Mouse (Mus musculus) hindbrain, embryonic 15.5 days (tissue): Measurements from ENCODE around the gene Aire. TPM values are rescaled to one million over a fixed set of nuclear protein-coding genes. Genes with fewer than 3 reads are reported as not detected.
"Not testable (repeated sequence)": the region's sequence is repeated elsewhere in the genome, so short reads cannot be mapped to it uniquely, and the experiment has no call there.

Experiments used
- ATAC-seq: fragments of 200-750 bp; cut with Nextera tagmentation; 2 replicates; pipeline ENCODE4 v1.8.0; 2017; ENCODE audit warnings: low read depth, moderate number of reproducible peaks, moderate TSS enrichment; ENCODE audit not compliant: low FRiP score
- H3K27ac ChIP-seq: fragments of 300-500 bp; sonication (generic); replicated peaks from 2 replicates; pipeline ENCODE4 v1.5.1; 2015; ENCODE audit warnings: mild to moderate bottlenecking, inconsistent platforms
- H3K27me3 ChIP-seq: fragments of 300-500 bp; sonication (generic); 2 replicates; pipeline ENCODE4 v1.6.1; 2015; ENCODE audit warnings: control low read depth, inconsistent platforms
- H3K36me3 ChIP-seq: fragments of 300-500 bp; sonication (generic); 2 replicates; pipeline ENCODE4 v1.6.1; 2015; ENCODE audit warnings: control low read depth, inconsistent platforms
- H3K4me1 ChIP-seq: fragments of 300-500 bp; sonication (generic); replicated peaks from 2 replicates; pipeline ENCODE4 v1.6.1; 2015; ENCODE audit warnings: control low read depth, inconsistent platforms
- H3K4me2 ChIP-seq: fragments of 300-500 bp; sonication (generic); 2 replicates; pipeline ENCODE4 v1.6.1; 2015; ENCODE audit warnings: moderate library complexity, mild to moderate bottlenecking, inconsistent platforms
- H3K4me3 ChIP-seq: fragments of 300-500 bp; sonication (generic); 2 replicates; pipeline ENCODE4 v1.5.1; 2015; ENCODE audit warnings: mild to moderate bottlenecking, inconsistent platforms
- H3K9ac ChIP-seq: fragments of 300-500 bp; sonication (generic); 2 replicates; pipeline ENCODE4 v1.6.1; 2015; ENCODE audit warnings: inconsistent platforms
- H3K9me3 ChIP-seq: fragments of 300-500 bp; sonication (generic); 2 replicates; pipeline ENCODE4 v1.6.1; 2016; ENCODE audit warnings: control low read depth, inconsistent platforms
- WGBS: fragments of 180-500 bp; shearing (Covaris S2); methylation state at CpG from one replicate; pipeline ENCODE4 v1.1.7; 2015; 5-methylcytosine and 5-hydroxymethylcytosine counted together
- polyA plus RNA-seq: library from polyadenylated mRNA; unstranded; fragments of >200 nt; fragmentation: Nextera tagmentation; extraction: Ambion mirVana; gene quantifications from 2 replicates; pipeline ENCODE4 v1.2.1, GENCODE M21; 2015

The Aire gene
- polyA plus RNA-seq, 1 experiment from 2014 or later, result 0.51 TPM

DNA sequence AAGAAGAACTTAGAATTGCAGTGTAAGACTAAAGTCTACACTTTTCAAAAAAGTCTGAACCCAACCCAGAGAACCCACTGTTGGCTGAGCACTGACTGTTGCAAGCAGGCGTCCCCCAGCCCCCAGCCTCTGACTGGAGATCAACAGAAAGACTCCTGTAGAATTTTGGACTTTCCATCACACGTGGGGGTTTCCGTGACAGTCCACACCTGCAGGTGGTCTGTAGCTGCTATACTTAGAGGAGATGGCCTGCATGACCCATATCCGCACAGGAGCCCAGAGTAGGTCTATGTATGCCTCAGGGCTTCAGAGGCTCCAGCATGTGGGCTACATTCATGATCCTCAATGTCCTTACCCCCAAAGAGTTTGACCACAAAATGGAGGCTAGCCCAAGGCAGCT lies 3.0 kb upstream of the Aire start:
- Histone ChIP-seq H3K4me2 (no peak overlapping the region), H3K4me3 (no peak overlapping the region), H3K9ac (no peak overlapping the region), H3K36me3 (no peaks in the 10 kb centered on the region), H3K27me3 (no peaks in the 10 kb centered on the region), H3K27ac (no peak overlapping the region), H3K9me3 (no peaks in the 10 kb centered on the region), H3K4me1 (peaks cover 8% of the 10 kb centered on the region)
- no peak for ATAC-seq
- WGBS, result 92% methylated on average over 4 of the region's 4 CpGs

DNA sequence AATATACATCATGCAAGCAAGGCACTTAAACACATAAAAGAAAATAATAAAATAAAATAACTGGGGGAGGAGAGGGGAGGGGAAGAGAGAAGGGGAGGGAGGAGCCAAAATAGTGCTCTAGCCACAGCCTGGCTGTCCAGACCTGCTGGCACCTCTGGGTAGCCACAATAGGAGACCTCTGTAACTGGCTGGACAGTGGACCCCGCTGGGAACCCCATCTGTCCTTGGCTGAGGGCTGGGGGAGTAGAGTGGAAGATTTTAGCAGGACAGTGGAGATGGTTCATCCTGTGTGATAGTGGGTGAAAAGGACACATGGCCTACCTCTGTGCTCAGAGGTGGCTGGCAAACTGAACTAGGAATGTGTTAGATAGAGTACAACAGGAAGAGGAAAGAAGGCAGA lies 1.1 kb upstream of the Aire start:
- H3K9me3 ChIP-seq, result no peaks in the 10 kb centered on the region
- no peak overlapping the region for H3K9ac ChIP-seq
- 81% methylated on average over 1 of the region's 1 CpGs for WGBS
- peaks cover 8% of the 10 kb centered on the region for H3K4me1 ChIP-seq
- H3K4me3 ChIP-seq, result no peak overlapping the region
- H3K27me3 ChIP-seq, result no peaks in the 10 kb centered on the region
- no peak overlapping the region for H3K4me2 ChIP-seq
- no peak for ATAC-seq
- H3K36me3 ChIP-seq, result no peaks in the 10 kb centered on the region
- H3K27ac ChIP-seq, result no peak overlapping the region

DNA sequence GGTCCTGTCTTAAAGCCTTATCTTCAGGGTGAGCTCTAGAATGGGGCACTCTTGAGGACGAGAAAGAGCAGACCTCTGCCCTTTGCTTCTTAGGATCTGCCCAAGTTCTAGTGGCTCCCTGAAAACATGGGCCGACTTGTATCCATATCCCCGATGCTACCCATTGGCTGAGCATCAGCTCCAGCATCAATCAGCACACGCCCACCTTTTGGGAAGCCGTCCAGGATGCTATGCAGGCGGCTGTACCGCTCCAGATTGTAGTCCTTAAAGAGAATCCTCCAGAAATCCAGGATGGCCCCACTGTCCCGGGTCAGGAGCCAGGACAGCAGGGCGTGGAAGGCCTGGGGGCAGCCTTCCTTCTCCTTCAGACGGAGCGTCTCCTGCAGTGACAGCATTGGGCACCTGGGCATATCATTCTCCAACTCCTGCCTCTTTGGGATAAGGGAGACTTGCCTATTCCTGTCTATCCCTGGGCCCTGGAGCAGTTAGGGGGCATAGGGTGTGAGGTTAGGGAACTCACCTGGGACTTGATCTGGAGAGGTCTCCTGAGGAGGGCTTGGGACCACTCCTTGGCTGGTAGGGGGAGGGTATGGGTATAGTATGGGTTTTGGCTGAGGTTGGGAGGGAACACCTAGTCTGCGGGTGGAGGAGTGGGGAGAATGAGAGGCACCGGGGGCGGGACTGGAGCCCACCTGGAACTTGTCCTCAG lies 559 bp downstream of the Aire start:
- no peak overlapping the region for H3K27ac ChIP-seq
- H3K36me3 ChIP-seq, result no peaks in the 10 kb centered on the region
- no peaks in the 10 kb centered on the region for H3K9me3 ChIP-seq
- H3K4me2 ChIP-seq, result peak overlapping the region; percentile 56
- H3K4me1 ChIP-seq, result peaks cover 8% of the 10 kb centered on the region
- no peaks in the 10 kb centered on the region for H3K27me3 ChIP-seq
- H3K4me3 ChIP-seq, result peak overlapping the region; percentile 32
- peak; percentile 24; the same call in 1 of the 2 replicates for ATAC-seq
- 0 out of 2 replicates have a peak overlapping the region, but pooled peaks have one; percentile 25 for H3K9ac ChIP-seq
- WGBS, result 64% methylated on average over 14 of the region's 14 CpGs

DNA sequence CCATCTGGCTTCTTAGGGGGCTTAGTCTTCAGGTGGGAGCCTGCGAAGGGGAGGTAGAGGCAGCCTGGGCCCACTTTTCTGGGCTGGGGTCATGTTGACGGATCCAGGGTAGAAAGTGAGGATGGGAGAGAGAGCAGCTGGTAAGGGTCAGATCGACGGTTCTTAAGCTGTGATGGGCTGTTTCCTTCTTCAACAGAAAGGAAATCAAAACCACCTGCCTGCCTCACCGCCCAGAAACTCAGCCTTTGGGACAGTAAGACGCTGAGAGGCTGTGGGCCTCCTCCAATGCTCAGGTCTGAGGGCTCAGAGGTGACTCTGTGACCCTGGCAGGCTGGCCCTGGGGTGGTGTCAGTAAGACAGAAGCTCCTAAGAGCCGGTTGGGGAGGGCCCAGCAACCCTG lies 1.3 kb downstream of the Aire start:
- Histone ChIP-seq H3K9ac (no peak overlapping the region), H3K27ac (no peak overlapping the region), H3K4me3 (no peak overlapping the region)

DNA sequence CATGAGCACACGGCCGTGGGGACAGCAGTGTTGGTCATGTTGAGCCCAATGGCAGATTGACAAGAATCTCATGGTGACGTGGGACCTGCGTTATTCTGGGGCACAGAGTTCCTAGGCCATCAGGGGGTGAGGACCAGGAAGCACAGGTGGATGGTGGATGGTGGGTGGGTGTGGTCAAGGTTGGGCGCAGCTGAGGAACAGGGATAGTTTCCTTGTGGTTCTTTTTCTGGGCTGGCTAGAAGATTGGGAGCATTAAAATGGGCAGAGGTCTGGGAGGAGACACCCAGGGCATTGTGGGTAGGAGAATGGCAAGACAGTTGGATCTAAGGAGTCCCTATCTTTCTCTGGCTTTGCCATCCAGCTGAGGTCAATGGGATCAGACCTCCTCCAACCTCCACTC lies 1.8 kb downstream of the Aire start, which contains the start of gene Dnmt3l:
Gene Dnmt3l, plus strand, starts transcription at position 301 of the 400 bp plus-strand sequence.
- no peaks in the 10 kb centered on the region for H3K36me3 ChIP-seq
- no peak within 1 kb of the TSS for H3K9ac ChIP-seq
- H3K4me2 ChIP-seq, result no peak within 1 kb of the TSS
- peaks cover 8% of the 10 kb centered on the region for H3K4me1 ChIP-seq
- WGBS, result 93% methylated on average over 5 of the region's 5 CpGs
- no peak within 1 kb of the TSS for H3K4me3 ChIP-seq
- H3K9me3 ChIP-seq, result no peaks in the 10 kb centered on the region
- no peak for ATAC-seq
- H3K27ac ChIP-seq, result no peak within 1 kb of the TSS
- no peaks in the 10 kb centered on the region for H3K27me3 ChIP-seq

More for the DNA sequence above, 1.3 kb downstream of the Aire start:
- Histone ChIP-seq H3K27me3 (no peaks in the 10 kb centered on the region), H3K4me2 (no peak overlapping the region), H3K36me3 (no peaks in the 10 kb centered on the region), H3K4me1 (peaks cover 8% of the 10 kb centered on the region), H3K9me3 (no peaks in the 10 kb centered on the region)
- no peak for ATAC-seq
- 83% methylated on average over 7 of the region's 7 CpGs for WGBS

DNA sequence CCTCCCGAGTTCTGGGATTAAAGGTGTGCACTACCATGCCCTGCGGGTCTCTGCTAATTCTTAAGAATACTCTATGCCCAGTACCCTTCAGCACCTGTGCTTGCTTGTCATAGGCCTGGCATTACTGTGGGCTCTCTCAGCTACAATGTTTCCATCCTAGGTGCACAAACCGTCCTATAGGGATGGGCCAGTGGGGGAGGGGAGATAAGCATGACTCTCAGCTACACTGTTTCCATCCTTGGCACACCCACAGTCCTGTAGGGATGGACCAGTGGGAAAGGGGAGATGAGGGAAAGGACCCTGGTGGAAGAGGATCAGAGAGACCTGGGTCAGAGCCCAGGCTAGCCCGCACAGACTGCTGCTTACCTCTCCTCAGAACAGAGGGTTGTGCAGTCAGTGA lies 6.3 kb downstream of the Aire start:
- H3K9me3 ChIP-seq, result no peaks in the 10 kb centered on the region
- no peak for ATAC-seq
- no peak overlapping the region for H3K4me2 ChIP-seq
- H3K4me1 ChIP-seq, result no peaks in the 10 kb centered on the region
- no peak overlapping the region for H3K27ac ChIP-seq
- H3K27me3 ChIP-seq, result no peaks in the 10 kb centered on the region
- H3K9ac ChIP-seq, result no peak overlapping the region
- 91% methylated on average over 4 of the region's 4 CpGs for WGBS
- H3K4me3 ChIP-seq, result no peak overlapping the region
- no peaks in the 10 kb centered on the region for H3K36me3 ChIP-seq

DNA sequence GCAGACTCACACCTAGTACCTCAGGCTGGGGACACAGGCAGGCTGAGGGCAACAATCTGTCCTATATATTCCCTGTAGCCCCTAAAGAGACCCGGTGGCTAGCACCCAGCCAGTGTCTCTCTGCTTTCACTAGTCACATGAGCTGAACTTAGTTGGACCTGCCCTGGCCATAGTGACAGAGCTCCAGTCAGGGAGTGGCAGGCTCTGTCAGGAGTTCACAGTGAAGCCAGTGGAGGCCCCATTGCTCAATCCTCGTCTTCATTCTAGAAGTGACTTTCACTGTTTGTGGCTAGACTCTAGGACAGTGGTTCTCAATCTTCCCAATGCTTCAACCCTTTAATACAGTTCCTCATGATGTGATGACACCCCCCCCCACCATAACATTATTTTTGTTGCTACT lies 11.4 kb downstream of the Aire start:
- H3K9ac ChIP-seq, result no peak overlapping the region
- H3K4me3 ChIP-seq, result no peak overlapping the region
- no peak overlapping the region for H3K27ac ChIP-seq
- ATAC-seq, result no peak
- H3K27me3 ChIP-seq, result no peaks in the 10 kb centered on the region
- no peaks in the 10 kb centered on the region for H3K36me3 ChIP-seq
- H3K4me1 ChIP-seq, result no peaks in the 10 kb centered on the region
- no peaks in the 10 kb centered on the region for H3K9me3 ChIP-seq
- 79% methylated on average over 2 of the region's 2 CpGs for WGBS
- H3K4me2 ChIP-seq, result no peak overlapping the region

DNA sequence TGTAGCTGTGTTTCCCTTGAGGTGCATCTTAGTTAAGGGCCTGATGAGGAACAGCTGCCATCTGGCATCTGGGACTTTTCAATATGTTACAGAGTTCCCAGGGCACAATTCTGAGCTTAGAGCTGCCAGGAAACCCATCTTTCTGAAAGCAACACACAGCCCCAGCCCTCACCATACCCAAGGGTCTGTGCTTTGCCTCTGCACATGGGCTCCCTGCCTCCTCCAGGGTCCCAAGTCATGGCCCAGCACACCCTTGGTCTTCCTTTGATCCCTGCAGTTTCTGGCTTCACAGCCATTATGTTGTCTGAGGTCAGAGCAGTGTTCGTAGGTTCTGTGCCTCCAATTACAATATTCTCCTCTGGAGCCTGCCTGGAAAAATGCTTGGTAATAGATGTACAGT lies 14.3 kb downstream of the Aire start:
- 76% methylated on average over 1 of the region's 1 CpGs for WGBS
- Histone ChIP-seq H3K27me3 (no peaks in the 10 kb centered on the region), H3K27ac (no peak overlapping the region), H3K9me3 (no peaks in the 10 kb centered on the region), H3K4me3 (no peak overlapping the region), H3K9ac (no peak overlapping the region), H3K36me3 (no peaks in the 10 kb centered on the region), H3K4me2 (no peak overlapping the region), H3K4me1 (no peaks in the 10 kb centered on the region)
- ATAC-seq, result no peak

DNA sequence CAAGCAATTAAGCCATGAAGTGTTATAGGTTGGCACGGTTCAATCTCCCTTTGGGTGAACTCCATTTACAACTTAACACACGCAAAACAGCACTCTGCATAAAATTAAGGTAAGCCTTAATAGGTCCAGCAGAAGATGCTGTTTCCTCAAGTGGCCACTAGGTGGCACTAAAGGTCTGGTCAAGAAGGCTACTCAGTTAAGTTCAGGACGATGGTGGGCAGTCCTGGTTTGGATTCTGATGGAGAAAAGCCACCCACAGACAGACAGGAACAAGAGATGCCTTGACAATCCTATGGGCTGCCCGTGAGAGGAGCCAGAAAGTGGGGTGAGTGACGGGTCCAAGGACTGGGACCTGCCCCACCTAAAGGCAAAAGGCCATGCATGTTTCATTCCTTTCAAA lies 15.3 kb downstream of the Aire start:
- no peak overlapping the region for H3K27ac ChIP-seq

DNA sequence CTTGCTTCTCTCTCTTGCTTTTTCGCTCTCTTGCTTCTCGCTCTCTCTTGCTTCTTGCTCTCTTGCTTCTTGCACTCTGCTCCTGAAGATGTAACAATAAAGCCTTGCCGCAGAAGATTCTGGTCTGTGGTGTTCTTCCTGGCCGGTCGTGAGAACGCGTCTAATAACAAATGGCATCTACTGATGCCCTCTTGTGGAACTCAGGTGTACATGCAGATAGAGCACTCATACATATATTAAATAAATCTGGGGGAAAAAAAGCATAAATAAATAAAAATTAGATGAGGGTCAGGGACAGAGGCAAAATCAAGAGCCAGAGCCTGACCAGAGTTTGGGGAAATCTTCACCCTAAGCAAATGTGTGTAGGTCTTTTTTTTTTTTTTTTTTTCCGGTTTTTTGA lies 18.0 kb downstream of the Aire start:
- WGBS, result 85% methylated on average over 6 of the region's 8 CpGs
- H3K27ac ChIP-seq, H3K9me3 ChIP-seq, ATAC-seq, H3K4me3 ChIP-seq, H3K9ac ChIP-seq, H3K27me3 ChIP-seq, H3K36me3 ChIP-seq, H3K4me1 ChIP-seq, H3K4me2 ChIP-seq: not testable (repeated sequence)

More for the DNA sequence above, 15.3 kb downstream of the Aire start:
- H3K4me1 ChIP-seq, result no peaks in the 10 kb centered on the region
- WGBS, result 2% methylated on average over 5 of the region's 5 CpGs
- ATAC-seq, result peak; percentile 73
- no peak overlapping the region for H3K4me2 ChIP-seq
- no peak overlapping the region for H3K4me3 ChIP-seq
- H3K9me3 ChIP-seq, result no peaks in the 10 kb centered on the region
- H3K9ac ChIP-seq, result no peak overlapping the region
- H3K36me3 ChIP-seq, result no peaks in the 10 kb centered on the region
- H3K27me3 ChIP-seq, result no peaks in the 10 kb centered on the region

DNA sequence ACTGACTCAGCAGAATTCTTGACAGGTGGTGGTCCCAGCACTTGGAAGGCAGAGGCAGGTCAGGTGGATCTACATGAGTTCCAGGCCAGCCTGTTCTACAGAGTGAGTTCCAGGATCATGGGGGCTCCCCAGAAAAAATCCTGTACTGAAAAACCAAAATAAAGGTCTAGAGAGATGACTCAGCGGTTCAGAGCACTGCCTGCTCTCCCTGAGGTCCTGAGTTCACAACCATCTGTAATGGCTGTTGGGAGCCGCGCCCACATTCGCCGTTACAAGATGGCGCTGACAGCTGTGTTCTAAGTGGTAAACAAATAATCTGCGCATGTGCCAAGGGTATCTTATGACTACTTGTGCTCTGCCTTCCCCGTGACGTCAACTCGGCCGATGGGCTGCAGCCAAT lies 23.4 kb downstream of the Aire start:
- not testable (repeated sequence) for H3K4me2 ChIP-seq, H3K36me3 ChIP-seq, H3K9ac ChIP-seq, H3K27me3 ChIP-seq, H3K9me3 ChIP-seq, ATAC-seq, H3K4me3 ChIP-seq, H3K27ac ChIP-seq, H3K4me1 ChIP-seq
- WGBS, result 96% methylated on average over 7 of the region's 11 CpGs

DNA sequence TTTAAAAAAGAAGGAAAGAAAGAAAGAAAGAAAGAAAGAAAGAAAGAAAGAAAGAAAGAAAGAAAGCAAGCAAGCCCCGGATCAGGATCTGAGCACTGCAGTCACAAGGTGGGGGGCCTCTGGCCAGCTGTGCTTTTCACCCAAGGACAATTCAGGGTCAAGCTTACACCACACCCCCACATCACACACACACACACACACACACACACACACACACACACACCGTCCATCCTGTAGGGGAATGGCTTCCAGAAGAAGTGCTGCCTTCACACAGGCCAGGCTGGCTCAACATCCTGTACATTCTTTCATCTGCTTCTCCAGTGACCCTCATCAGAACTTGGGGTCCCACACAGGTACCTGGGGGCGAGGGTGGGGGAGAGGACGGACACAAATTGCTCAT lies 24.1 kb downstream of the Aire start:
- no peaks in the 10 kb centered on the region for H3K9me3 ChIP-seq
- no peak overlapping the region for H3K27ac ChIP-seq
- 82% methylated on average over 4 of the region's 4 CpGs for WGBS
- no peak overlapping the region for H3K9ac ChIP-seq
- peak overlapping the region; percentile 70; the same call in 1 of the 2 replicates for H3K4me2 ChIP-seq
- 0 out of 2 replicates have a peak, but pooled peaks cover 2% of the 10 kb centered on the region for H3K4me1 ChIP-seq
- H3K27me3 ChIP-seq, result no peaks in the 10 kb centered on the region
- H3K4me3 ChIP-seq, result no peak overlapping the region
- no peaks in the 10 kb centered on the region for H3K36me3 ChIP-seq
- ATAC-seq, result peak; percentile 51; the same call in 1 of the 2 replicates

DNA sequence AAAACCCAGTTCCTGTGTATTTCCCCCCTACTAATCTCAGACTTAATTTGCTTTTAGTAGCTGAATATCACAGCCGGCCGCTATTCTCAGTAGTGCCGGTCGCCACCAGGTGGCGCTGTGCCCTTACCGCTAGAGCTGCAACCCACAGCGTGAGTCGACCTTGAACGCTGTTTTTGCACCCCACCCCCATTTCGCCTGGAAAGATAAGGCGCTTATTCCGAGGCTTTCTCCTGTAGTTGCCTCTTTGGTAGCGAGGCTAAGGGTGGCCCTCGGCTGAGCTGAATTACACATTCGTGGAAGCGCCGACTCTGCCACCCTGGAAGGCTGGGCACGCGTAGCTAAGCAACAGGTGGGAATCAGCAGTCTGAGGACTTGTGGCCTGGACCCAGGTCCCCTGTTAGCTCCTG lies 24.6 kb downstream of the Aire start:
- H3K9ac ChIP-seq, result no peak overlapping the region
- 20% methylated on average over 19 of the region's 19 CpGs for WGBS
- H3K36me3 ChIP-seq, result no peaks in the 10 kb centered on the region
- H3K27me3 ChIP-seq, result no peaks in the 10 kb centered on the region
- peak overlapping the region; percentile 36 for H3K4me3 ChIP-seq
- H3K4me2 ChIP-seq, result peak overlapping the region; percentile 70
- H3K4me1 ChIP-seq, result 0 out of 2 replicates have a peak, but pooled peaks cover 2% of the 10 kb centered on the region
- peak; percentile 87 for ATAC-seq
- no peaks in the 10 kb centered on the region for H3K9me3 ChIP-seq
- H3K27ac ChIP-seq, result no peak overlapping the region
